Mouse (Mus musculus) forebrain, postnatal 0 days (tissue): ENCODE data around the gene Kmo. TPM values are rescaled to one million over a fixed set of nuclear protein-coding genes. Genes with fewer than 3 reads are reported as not detected.

Experiments
- ATAC-seq: fragments of 200-750 bp; cut with Nextera tagmentation; 2 replicates; pipeline ENCODE4 v1.8.0; 2017; ENCODE audit warnings: mild to moderate bottlenecking, moderate library complexity
- DNase-seq: peaks from one replicate; pipeline ENCODE4 v3.0.0-alpha.2; 2015
- H3K27ac ChIP-seq: fragments of 300-500 bp; sonication (generic); 2 replicates; pipeline ENCODE4 v1.5.1; 2014; ENCODE audit warnings: low read depth, mild to moderate bottlenecking, antibody characterized with exemption, low read length, moderate library complexity, mixed read lengths
- H3K27me3 ChIP-seq: fragments of 300-500 bp; sonication (generic); 2 replicates; pipeline ENCODE4 v1.6.1; 2014; ENCODE audit warnings: mild to moderate bottlenecking, low read length, mixed read lengths; ENCODE audit not compliant: insufficient read depth
- H3K36me3 ChIP-seq: fragments of 300-500 bp; sonication (generic); 2 replicates; pipeline ENCODE4 v1.6.1; 2014; ENCODE audit warnings: mild to moderate bottlenecking, moderate library complexity; ENCODE audit not compliant: insufficient read depth
- H3K4me1 ChIP-seq: fragments of 300-500 bp; sonication (generic); 2 replicates; pipeline ENCODE4 v1.6.1; 2014; ENCODE audit warnings: antibody characterized with exemption; ENCODE audit not compliant: insufficient read depth
- H3K4me2 ChIP-seq: fragments of 300-500 bp; sonication (generic); 2 replicates; pipeline ENCODE4 v1.6.1; 2014; ENCODE audit warnings: low read depth, mild to moderate bottlenecking, moderate library complexity
- H3K4me3 ChIP-seq: fragments of 300-500 bp; sonication (generic); 2 replicates; pipeline ENCODE4 v1.5.1; 2014; ENCODE audit warnings: low read depth, low read length, mixed read lengths
- H3K9ac ChIP-seq: fragments of 300-500 bp; sonication (generic); 2 replicates; pipeline ENCODE4 v1.6.1; 2014; ENCODE audit warnings: mild to moderate bottlenecking
- H3K9me3 ChIP-seq: fragments of 300-500 bp; sonication (generic); 2 replicates; pipeline ENCODE4 v1.6.1; 2016; ENCODE audit warnings: low read length
- CTCF ChIP-seq: sonication (generic); IDR thresholded peaks from 2 replicates; pipeline ENCODE4 v1.5.1; 2016; ENCODE audit warnings: antibody characterized with exemption, control low read depth, low read depth
- WGBS: fragments of 180-500 bp; shearing (Covaris S2); extraction: QIAGEN DNeasy Blood & Tissue Kit; methylation state at CpG from one replicate; pipeline ENCODE4 v1.1.7; 2014; 5-methylcytosine and 5-hydroxymethylcytosine counted together
- polyA plus RNA-seq: library from polyadenylated mRNA; unstranded; fragments of >200 nt; fragmentation: Nextera tagmentation; extraction: Ambion mirVana; gene quantifications from 2 replicates; pipeline ENCODE4 v1.2.1, GENCODE M21; 2015
- total RNA-seq: library from RNA; depleted of rRNA; stranded (reverse); fragments of >200 nt; gene quantifications from 2 replicates; pipeline ENCODE4 v1.2.3, GENCODE M21; 2014

The Kmo gene
- total and polyA plus RNA-seq, 2 experiments from 2014 or later = not detected

DNA sequence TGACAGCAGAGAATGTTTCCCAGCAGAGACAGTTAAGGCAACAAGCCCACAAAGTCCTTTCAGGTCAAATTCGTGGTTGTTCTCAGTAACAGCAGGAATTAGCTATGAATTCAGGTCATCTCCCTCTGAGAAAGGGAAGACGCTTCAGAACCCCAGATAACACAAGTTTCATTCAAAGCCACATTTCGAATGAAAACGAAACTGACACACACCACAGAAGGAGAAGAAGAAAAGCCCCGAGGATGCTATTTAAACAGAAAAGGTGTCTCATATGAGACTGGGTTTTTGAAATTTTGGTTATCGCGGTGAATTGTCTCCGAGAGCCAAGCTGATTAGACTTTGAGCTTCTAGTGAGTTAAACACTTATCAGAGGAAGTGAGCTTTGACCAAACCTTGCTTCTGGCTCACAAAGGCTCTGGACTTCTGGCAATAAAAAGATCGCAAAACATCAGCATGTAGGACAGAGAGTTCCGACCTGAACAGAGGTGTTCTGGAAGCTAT is 11.6 kb downstream of the Kmo start:
- ATAC-seq (no peak), DNase-seq (no peak)
- no peak for TF ChIP-seq CTCF
- H3K36me3 ChIP-seq = no peaks in the 10 kb centered on the region
- no peaks in the 10 kb centered on the region for H3K4me1 ChIP-seq
- H3K27ac ChIP-seq = no peak overlapping the region
- no peak overlapping the region for H3K4me3 ChIP-seq
- no peaks in the 10 kb centered on the region for H3K27me3 ChIP-seq
- H3K9me3 ChIP-seq = no peaks in the 10 kb centered on the region
- no peak overlapping the region for H3K4me2 ChIP-seq
- H3K9ac ChIP-seq = no peak overlapping the region
- 84% methylated on average over 10 of the region's 10 CpGs for WGBS

DNA sequence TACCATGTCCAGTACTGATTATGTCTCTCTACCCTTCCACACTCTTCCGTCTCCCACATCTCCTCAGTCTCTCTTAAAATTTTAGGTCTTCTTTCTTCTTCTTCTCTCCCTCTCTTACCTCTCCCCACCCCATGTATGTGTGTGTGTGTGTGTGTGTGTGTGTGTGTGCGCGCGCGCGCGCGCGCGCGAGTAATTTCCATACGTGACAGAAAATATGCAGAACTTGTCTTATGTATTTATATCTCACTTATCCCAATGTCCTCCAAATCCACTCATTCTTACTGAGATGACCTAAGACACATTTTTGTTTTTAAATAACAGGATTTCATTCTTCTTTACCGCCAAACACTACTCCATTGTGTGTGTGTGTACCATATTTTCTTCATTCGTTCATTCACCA is 12.3 kb downstream of the Kmo start:
- H3K9me3 ChIP-seq = no peaks in the 10 kb centered on the region
- DNase-seq (no peak), ATAC-seq (no peak)
- H3K4me3 ChIP-seq = no peak overlapping the region
- no peak overlapping the region for H3K9ac ChIP-seq
- H3K27me3 ChIP-seq = no peaks in the 10 kb centered on the region
- no peaks in the 10 kb centered on the region for H3K4me1 ChIP-seq
- WGBS = 97% methylated on average over 14 of the region's 14 CpGs
- no peak overlapping the region for H3K27ac ChIP-seq
- no peak overlapping the region for H3K4me2 ChIP-seq
- H3K36me3 ChIP-seq = no peaks in the 10 kb centered on the region
- TF ChIP-seq CTCF = no peak

DNA sequence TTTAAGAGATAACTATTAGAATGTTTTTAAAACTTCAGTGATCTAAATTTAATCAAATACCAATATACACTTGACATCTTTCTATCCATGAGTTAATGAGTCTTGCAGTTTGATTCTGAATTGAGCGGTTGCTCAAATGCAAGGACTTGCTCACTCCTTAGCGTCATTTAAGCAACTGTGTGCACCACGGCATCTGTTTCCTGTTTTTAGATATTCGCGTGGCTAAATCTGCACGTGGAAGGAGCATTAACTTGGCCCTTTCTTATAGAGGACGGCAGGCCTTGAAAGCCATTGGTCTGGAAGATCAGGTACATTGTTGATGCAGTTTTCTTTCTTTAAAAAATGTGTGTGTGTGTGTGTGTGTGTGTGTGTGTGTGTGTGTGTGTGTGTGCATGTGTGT is 17.5 kb downstream of the Kmo start:
- no peak overlapping the region for H3K27ac ChIP-seq
- no peak for DNase-seq
- 72% methylated on average over 7 of the region's 7 CpGs for WGBS
- H3K9me3 ChIP-seq = no peaks in the 10 kb centered on the region
- no peak for TF ChIP-seq CTCF
- ATAC-seq = no peak
- H3K36me3 ChIP-seq = no peaks in the 10 kb centered on the region
- no peaks in the 10 kb centered on the region for H3K27me3 ChIP-seq
- H3K4me3 ChIP-seq = no peak overlapping the region
- no peak overlapping the region for H3K4me2 ChIP-seq
- H3K9ac ChIP-seq = no peak overlapping the region
- no peaks in the 10 kb centered on the region for H3K4me1 ChIP-seq

DNA sequence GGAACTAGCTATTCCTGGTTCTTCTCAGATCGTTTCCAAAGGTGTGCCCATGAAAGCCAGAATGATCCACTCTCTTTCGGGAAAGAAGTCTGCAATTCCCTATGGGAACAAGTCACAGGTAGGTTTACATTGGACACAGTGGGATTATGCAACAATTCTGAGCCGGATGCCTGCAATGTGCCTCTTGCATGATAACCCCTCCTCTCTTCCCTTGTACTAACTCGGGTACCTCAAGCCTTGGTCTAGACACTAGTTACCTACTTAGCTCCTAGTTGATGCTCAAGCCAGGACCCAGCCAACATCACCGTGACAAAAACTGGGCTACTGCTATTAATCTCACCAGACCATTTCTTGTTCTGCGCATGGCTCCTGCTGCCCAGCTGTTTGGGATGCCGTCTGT is 18.9 kb downstream of the Kmo start:
- 79% methylated on average over 7 of the region's 7 CpGs for WGBS
- ATAC-seq (no peak), DNase-seq (no peak)
- Histone ChIP-seq H3K4me1 (no peaks in the 10 kb centered on the region), H3K9me3 (no peaks in the 10 kb centered on the region), H3K4me2 (no peak overlapping the region), H3K27ac (no peak overlapping the region), H3K36me3 (no peaks in the 10 kb centered on the region), H3K4me3 (no peak overlapping the region), H3K9ac (no peak overlapping the region), H3K27me3 (no peaks in the 10 kb centered on the region)
- TF ChIP-seq CTCF = no peak

DNA sequence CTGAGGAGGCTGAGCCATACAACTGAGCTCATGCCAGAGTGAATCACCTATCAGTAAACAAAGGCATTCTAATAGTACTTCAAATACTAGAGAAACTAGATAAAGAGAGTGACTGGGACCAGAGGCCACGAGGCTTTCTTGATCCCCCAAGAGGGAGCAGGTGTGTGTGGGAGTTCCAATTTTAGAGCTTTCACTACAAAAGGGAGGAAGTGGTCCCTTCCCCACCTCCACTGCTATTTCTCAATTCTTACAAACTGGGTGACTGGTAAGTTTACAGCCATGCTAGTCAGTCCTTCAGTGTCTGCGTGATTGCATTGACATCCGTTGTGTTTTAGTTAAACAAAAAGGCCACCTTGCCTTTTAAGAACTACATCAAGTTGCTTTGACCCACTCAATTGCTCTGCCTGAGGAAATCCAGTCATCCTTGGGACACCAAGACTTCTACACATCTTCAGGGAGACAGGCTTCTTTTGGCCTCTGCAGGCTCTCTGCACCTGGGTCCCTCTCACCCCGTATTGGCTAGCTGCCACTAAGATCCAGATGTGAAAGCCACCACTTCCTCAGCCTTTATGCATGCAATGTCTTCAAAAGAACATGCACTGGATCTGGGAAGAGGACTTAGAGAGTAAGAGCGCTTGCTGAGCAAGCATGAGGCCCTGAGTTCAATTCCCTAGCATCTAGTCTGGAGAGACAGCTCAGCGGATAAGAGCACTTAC is 20.4 kb downstream of the Kmo start:
- DNase-seq = no peak
- TF ChIP-seq CTCF = no peak
- Histone ChIP-seq H3K4me3 (no peak overlapping the region), H3K9ac (no peak overlapping the region), H3K27me3 (no peaks in the 10 kb centered on the region), H3K9me3 (no peaks in the 10 kb centered on the region), H3K4me1 (no peaks in the 10 kb centered on the region), H3K36me3 (no peaks in the 10 kb centered on the region), H3K27ac (no peak overlapping the region), H3K4me2 (no peak overlapping the region)
- 86% methylated on average over 6 of the region's 6 CpGs for WGBS
- ATAC-seq = no peak

DNA sequence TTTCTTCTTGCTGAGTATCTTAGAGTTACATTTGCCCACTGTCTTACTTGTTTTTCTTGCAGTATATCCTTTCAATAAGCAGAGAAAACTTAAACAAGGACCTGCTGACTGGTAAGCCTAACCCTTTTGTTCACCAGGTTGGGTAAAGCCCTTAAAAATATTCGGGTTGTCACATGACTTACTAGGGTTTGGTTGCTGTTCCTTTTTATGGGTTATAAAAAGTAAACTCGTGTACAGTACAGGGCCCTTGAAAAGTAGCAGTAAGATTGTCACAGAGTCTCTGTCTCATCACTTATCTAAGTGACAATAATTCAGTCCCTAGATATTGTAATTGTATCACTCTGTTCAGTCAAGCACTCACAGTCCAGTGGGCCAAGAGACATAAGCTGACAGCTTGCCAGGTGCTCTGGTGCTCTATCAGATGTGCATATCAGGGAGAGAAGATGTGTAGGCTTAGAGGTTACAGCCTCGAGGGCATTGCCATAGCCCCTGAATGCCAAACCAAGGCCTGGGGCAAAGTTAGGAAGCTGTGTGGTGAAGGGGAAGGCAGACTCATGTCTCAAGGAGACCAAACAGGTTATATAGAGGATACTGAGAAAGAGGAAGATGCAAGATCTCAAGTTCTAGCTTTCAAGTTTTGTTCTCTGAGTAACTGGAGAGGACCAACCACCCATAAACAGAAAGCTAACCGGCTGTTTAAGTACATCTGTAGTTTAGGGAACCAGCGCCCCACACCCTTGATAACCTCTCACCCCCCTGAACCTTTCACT is 23.5 kb downstream of the Kmo start:
- Histone ChIP-seq H3K4me2 (no peak overlapping the region), H3K36me3 (no peaks in the 10 kb centered on the region), H3K4me3 (no peak overlapping the region), H3K27me3 (no peaks in the 10 kb centered on the region), H3K9ac (no peak overlapping the region), H3K27ac (no peak overlapping the region), H3K4me1 (no peaks in the 10 kb centered on the region), H3K9me3 (no peaks in the 10 kb centered on the region)
- ATAC-seq (no peak), DNase-seq (no peak)
- no peak for TF ChIP-seq CTCF
- WGBS = 78% methylated on average over 5 of the region's 5 CpGs

DNA sequence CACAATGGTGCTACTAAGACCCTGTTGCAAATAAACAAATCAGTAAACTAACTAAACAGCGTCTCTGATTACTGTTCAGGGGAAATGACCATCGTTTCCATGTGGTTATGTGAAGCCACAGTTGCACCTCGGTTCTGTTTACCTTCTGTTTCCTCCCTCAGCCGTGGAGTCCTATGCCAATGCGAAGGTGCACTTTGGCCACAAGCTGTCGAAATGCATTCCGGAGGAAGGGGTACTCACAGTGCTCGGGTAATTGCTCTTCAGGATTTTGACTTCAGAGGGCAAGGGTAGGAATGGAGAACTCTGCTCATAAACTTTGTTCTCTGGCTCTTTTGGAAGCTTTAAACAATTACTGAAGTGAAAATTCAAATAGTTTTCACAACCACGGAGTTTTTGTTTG is 26.8 kb downstream of the Kmo start:
- DNase-seq (no peak), ATAC-seq (no peak)
- WGBS = 80% methylated on average over 9 of the region's 9 CpGs
- Histone ChIP-seq H3K9ac (no peak overlapping the region), H3K4me3 (no peak overlapping the region), H3K4me1 (no peaks in the 10 kb centered on the region), H3K4me2 (no peak overlapping the region), H3K27me3 (no peaks in the 10 kb centered on the region), H3K27ac (no peak overlapping the region), H3K36me3 (no peaks in the 10 kb centered on the region), H3K9me3 (no peaks in the 10 kb centered on the region)
- no peak for TF ChIP-seq CTCF
